Mouse (Mus musculus) C2C12 (cell line): ENCODE measurements around the gene Acvrl1. TPM values are rescaled to one million over a fixed set of nuclear protein-coding genes. Genes with fewer than 3 reads are reported as not detected.

Experiments
- H3K27me3 ChIP-seq: one replicate; pipeline ENCODE4 v1.6.1; 2011; ENCODE audit not compliant: control insufficient read depth, insufficient read depth, insufficient read length
- H3K36me3 ChIP-seq: one replicate; pipeline ENCODE4 v1.6.1; 2011; ENCODE audit not compliant: control insufficient read depth, insufficient read depth
- H3K4me3 ChIP-seq: one replicate; pipeline ENCODE4 v1.5.1; 2011; ENCODE audit warnings: mild to moderate bottlenecking, control low read depth; ENCODE audit not compliant: poor library complexity, insufficient read depth, severe bottlenecking
- H3K79me2 ChIP-seq: one replicate; pipeline ENCODE4 v1.6.1; 2011; ENCODE audit not compliant: control insufficient read depth, insufficient read depth
- H3K79me3 ChIP-seq: one replicate; pipeline ENCODE4 v1.6.1; 2011; ENCODE audit warnings: low read depth, control low read depth
- H3ac ChIP-seq: one replicate; pipeline ENCODE3; 2011; ENCODE audit warnings: low read depth; ENCODE audit not compliant: control insufficient read depth, insufficient read length
- CEBPB ChIP-seq: IDR thresholded peaks from one replicate; pipeline ENCODE4 v1.6.1; 2011; ENCODE audit warnings: low read depth, mild to moderate bottlenecking, control low read depth, moderate library complexity
- CTCF ChIP-seq: IDR thresholded peaks from one replicate; pipeline ENCODE4 v1.5.1; 2011; ENCODE audit not compliant: control insufficient read depth, insufficient read depth, insufficient read length
- FOSL1 ChIP-seq: IDR thresholded peaks from one replicate; pipeline ENCODE4 v1.8.0; 2011; ENCODE audit warnings: mild to moderate bottlenecking, low read length; ENCODE audit not compliant: poor library complexity, insufficient read depth, severe bottlenecking
- MAX ChIP-seq: IDR thresholded peaks from one replicate; pipeline ENCODE4 v1.6.1; 2011; ENCODE audit warnings: mild to moderate bottlenecking, control low read depth
- MYOD1 ChIP-seq: IDR thresholded peaks from one replicate; pipeline ENCODE4 v1.6.1; 2011; ENCODE audit warnings: low read depth; ENCODE audit not compliant: control insufficient read depth, insufficient read length
- MYOG ChIP-seq: IDR thresholded peaks from one replicate; pipeline ENCODE4 v1.6.1; 2011; ENCODE audit not compliant: control insufficient read depth, insufficient read length; ENCODE audit errors: extremely low read depth
- USF1 ChIP-seq: IDR thresholded peaks from one replicate; pipeline ENCODE4 v1.6.1; 2011; ENCODE audit warnings: low read depth, mild to moderate bottlenecking, control low read depth, moderate library complexity
- polyA plus RNA-seq: library from polyadenylated mRNA; unstranded; fragments of >200 nt; fragmentation: generic; extraction: Trizol; gene quantifications from one replicate; pipeline ENCODE4 v1.2.1, GENCODE M21; 2012; ENCODE audit warnings: missing spikeins

Acvrl1 gene
- polyA plus RNA-seq, 1 experiment: 0.05 TPM

DNA sequence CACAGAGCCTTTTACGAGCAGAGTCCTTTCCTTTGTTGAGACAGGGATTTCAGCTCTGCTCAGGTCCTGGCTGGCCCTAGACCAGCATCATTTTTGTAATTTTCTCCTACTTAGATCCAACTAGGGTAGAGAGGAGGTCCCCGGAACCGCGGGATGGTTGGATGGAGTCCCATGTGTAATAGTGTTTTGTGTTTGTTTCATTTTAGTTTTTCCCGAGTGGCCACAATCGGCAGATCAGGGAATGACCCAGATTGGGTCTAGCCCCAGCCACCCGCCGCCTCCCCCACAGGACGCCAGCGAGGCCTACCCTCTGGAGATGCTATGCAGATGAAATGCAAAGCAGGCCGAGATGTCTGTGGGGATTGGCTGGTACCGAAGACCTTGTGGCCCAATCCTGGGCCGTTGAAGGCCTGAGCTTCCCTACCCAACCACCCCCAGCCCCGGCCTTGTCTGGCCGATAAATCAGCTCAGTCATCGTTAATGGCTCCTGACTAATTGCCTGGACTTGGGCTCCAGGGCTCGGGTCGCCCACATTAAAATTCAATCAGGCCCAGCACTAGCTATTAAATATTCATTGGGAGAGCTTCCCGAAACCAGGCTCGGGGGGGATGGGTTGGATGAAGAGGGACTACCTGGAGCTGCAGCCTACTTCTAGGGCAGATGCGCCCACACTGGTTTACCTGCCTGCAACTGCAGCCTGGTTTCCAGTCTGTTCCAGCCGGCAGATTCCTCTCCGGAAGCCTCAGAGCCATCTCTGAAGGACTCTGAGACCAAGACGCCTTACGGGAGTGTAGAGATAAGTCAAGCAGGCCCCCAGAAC is 35.3 kb upstream of the Acvrl1 start:
- no peaks in the 10 kb centered on the region for H3K79me3 ChIP-seq
- no peak overlapping the region for H3K4me3 ChIP-seq
- peaks cover 64% of the 10 kb centered on the region for H3K27me3 ChIP-seq
- no peaks in the 10 kb centered on the region for H3K36me3 ChIP-seq
- H3ac ChIP-seq: no peak overlapping the region
- no peaks in the 10 kb centered on the region for H3K79me2 ChIP-seq
- no peak for TF ChIP-seq CTCF
- TF ChIP-seq CEBPB: no peak
- no peak for TF ChIP-seq MYOD1
- TF ChIP-seq FOSL1: no peak
- no peak for TF ChIP-seq USF1
- TF ChIP-seq MYOG: no peak
- no peak for TF ChIP-seq MAX

DNA sequence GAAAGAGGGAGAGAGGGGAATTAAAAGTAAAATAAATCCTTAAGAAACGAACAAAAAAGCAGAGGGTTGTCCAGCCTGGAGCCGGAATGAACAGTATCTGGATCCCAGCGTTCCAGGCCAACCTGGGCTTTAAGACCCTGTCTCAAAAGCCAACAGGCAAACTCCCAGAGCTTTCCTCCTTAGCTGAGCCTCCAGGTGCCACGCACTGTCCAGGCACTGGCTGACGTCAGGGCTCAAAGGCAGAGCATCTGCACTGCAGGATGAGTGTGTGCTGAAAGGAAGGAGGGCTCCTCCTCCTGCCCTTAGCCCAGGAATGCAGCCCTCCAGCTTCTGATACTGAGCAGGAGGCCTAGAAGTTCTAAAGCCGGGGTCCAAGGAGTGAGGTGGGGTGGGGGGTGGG is 34.3 kb upstream of the Acvrl1 start:
- Histone ChIP-seq H3ac (no peak overlapping the region), H3K36me3 (no peaks in the 10 kb centered on the region), H3K79me3 (no peaks in the 10 kb centered on the region), H3K79me2 (no peaks in the 10 kb centered on the region), H3K27me3 (peaks cover 73% of the 10 kb centered on the region), H3K4me3 (no peak overlapping the region)
- no peak for TF ChIP-seq FOSL1
- TF ChIP-seq USF1: no peak
- no peak for TF ChIP-seq CEBPB
- TF ChIP-seq MYOG: no peak
- TF ChIP-seq MYOD1: no peak
- no peak for TF ChIP-seq CTCF
- TF ChIP-seq MAX: no peak

DNA sequence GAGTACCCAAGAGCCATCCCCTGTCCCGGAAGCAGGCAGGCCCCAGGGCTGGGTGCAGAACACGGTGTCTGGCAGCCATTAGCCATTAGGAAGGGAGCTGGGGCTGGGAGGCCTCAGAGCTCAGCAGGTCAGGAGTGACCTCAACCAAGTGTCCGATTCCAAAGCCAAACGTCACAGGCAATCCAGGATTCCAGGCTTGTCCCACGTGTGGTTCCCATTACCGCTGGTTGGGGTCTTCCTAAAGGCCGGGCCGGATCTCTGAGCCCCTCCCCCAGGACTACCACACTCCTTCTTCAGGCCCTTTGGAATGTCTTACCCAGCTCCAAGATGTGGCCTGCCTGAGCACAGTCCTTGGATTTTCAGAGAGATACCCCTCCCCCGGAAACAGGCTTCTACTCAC is 33.3 kb upstream of the Acvrl1 start:
- H3K4me3 ChIP-seq: no peak overlapping the region
- no peak for TF ChIP-seq MYOD1
- no peak for TF ChIP-seq MYOG
- no peak for TF ChIP-seq USF1
- TF ChIP-seq MAX: no peak
- no peak for TF ChIP-seq CEBPB
- TF ChIP-seq CTCF: no peak
- no peak for TF ChIP-seq FOSL1
- no peaks in the 10 kb centered on the region for H3K79me2 ChIP-seq
- no peaks in the 10 kb centered on the region for H3K79me3 ChIP-seq
- H3K27me3 ChIP-seq: peaks cover 80% of the 10 kb centered on the region
- no peak overlapping the region for H3ac ChIP-seq
- no peaks in the 10 kb centered on the region for H3K36me3 ChIP-seq

GRCm38 (mm10) chr15:101095392-101095791 is 32.9 kb upstream of the Acvrl1 start:
- H3K36me3 ChIP-seq: no peaks in the 10 kb centered on the region
- no peaks in the 10 kb centered on the region for H3K79me3 ChIP-seq
- no peak overlapping the region for H3ac ChIP-seq
- peaks cover 80% of the 10 kb centered on the region for H3K27me3 ChIP-seq
- TF ChIP-seq USF1 (no peak), MAX (no peak), FOSL1 (no peak), MYOG (no peak), CEBPB (no peak), MYOD1 (no peak), CTCF (no peak)
- H3K4me3 ChIP-seq: no peak overlapping the region
- H3K79me2 ChIP-seq: no peaks in the 10 kb centered on the region

DNA sequence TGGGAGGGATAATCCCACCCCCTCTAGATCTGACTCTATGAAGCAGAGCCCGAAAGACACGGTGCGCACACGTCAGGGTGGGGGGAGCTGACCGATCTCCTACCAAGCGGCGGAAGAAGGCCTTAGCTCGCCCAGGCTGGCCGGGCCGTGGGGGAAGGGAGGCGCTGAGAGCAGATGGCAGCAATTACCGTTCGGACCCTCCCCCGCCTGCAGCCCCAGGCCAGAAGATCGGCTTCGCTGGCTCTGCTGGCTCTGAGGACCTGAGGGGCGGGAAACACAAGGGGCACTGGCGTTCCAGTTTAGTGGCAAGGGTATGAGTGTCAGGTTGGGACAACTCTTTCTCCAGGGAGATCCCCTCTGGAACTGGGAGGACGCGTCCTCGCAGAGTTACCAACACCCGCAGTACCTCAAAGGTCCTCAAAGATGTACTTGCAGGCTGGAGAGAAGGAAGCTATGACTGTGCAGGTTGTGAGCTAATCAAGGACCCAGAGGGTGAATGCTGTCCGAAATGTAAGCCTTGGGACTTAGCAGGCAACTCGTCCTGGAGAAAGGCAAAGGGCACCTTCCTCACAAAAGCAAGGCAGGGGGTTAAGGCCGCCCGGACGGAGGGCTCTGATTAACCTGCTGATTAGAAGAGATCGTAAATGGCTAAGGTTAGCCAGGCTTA is 30.2 kb upstream of the Acvrl1 start:
- no peaks in the 10 kb centered on the region for H3K36me3 ChIP-seq
- H3K79me2 ChIP-seq: no peaks in the 10 kb centered on the region
- no peak overlapping the region for H3K4me3 ChIP-seq
- no peaks in the 10 kb centered on the region for H3K79me3 ChIP-seq
- H3K27me3 ChIP-seq: peaks cover 66% of the 10 kb centered on the region
- no peak for TF ChIP-seq CTCF
- TF ChIP-seq MYOG: no peak
- no peak for TF ChIP-seq MAX
- TF ChIP-seq USF1: no peak
- TF ChIP-seq CEBPB: no peak
- TF ChIP-seq FOSL1: no peak
- no peak for TF ChIP-seq MYOD1
- H3ac ChIP-seq: no peak overlapping the region

DNA sequence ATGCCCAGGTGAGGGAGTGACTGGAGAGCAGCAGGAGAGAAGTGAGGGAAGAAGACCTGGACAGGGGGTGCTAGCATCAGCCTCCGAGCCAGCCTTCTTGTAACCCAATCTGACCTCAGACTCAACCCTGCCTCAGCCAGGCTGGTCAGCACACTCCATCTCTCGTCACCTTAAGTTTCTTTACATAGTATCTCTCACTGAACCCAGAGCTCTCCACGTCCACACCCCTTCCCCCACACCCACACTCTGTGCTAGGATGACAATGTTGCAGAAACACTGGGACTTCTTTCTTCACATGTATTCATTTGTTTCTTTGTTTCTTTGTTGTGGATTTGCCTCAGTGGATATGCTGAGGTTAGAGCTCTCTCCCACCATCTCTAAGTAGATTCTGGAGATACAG is 27.3 kb upstream of the Acvrl1 start:
- Histone ChIP-seq H3K79me3 (no peaks in the 10 kb centered on the region), H3K27me3 (peaks cover 52% of the 10 kb centered on the region), H3K36me3 (no peaks in the 10 kb centered on the region), H3K4me3 (no peak overlapping the region), H3ac (no peak overlapping the region), H3K79me2 (no peaks in the 10 kb centered on the region)
- TF ChIP-seq MYOG (no peak), CEBPB (no peak), MYOD1 (no peak), CTCF (no peak), USF1 (no peak), FOSL1 (no peak), MAX (no peak)
